Mouse (Mus musculus) left cerebral cortex, adult 8-10 months (tissue): Measurements from ENCODE around the gene Prop1. TPM values are rescaled to one million over a fixed set of nuclear protein-coding genes. Genes with fewer than 3 reads are reported as not detected.

Experiments used
- total RNA-seq, 4 experiments: library from RNA; stranded (reverse); gene quantifications; 2 replicates each; pipeline ENCODE4 v1.2.4; 2022

Gene Prop1
- total RNA-seq, 4 experiments from 2014 or later = not detected

Other genes with a start within 250 kb of the Prop1 start
- 10 to 100 TPM; 40.4 to 57.6 (median 45.3) TPM for gene Zfp354c, start 126.0 kb downstream of the Prop1 start, total RNA-seq
- gene Zfp879, start 112.2 kb downstream of the Prop1 start, total RNA-seq = 1 to 10 TPM; 3.0 to 3.5 (median 3.2) TPM
- not detected for gene Grm6, start 103.1 kb downstream of the Prop1 start, total RNA-seq
- 1 to 10 TPM; 5.2 to 8.0 (median 5.9) TPM for gene Zfp454, start 66.1 kb downstream of the Prop1 start, total RNA-seq
- gene Zfp2, start 37.6 kb downstream of the Prop1 start, total RNA-seq = 10 to 100 TPM; 24.2 to 28.2 (median 25.6) TPM
- 1 to 10 TPM; 6.1 to 7.0 (median 6.4) TPM for gene Zfp354b, start 22.1 kb downstream of the Prop1 start, total RNA-seq
- not detected for gene 4933414I15Rik, start 10.0 kb downstream of the Prop1 start, total RNA-seq
- gene Olfr1378, start 12.8 kb upstream of the Prop1 start, total RNA-seq = not detected
- not detected for gene Olfr1377, start 28.2 kb upstream of the Prop1 start, total RNA-seq
- not detected for gene Olfr51, start 49.8 kb upstream of the Prop1 start, total RNA-seq
- gene Olfr54, start 60.5 kb upstream of the Prop1 start, total RNA-seq = not detected
- gene Olfr1375, start 94.3 kb upstream of the Prop1 start, total RNA-seq = not detected
- gene Zfp354a, start 105.5 kb upstream of the Prop1 start, total RNA-seq = 1 to 10 TPM; 9.1 to 9.7 (median 9.2) TPM